Mouse (Mus musculus): ENCODE data around the gene Itgav. TPM values are rescaled to one million over a fixed set of nuclear protein-coding genes. Genes with fewer than 3 reads are reported as not detected.

The Itgav gene
- polyA plus RNA-seq, 1 experiment from 2014 or later = 83.2 TPM

- H3K4me1 ChIP-seq = no peaks in the 10 kb centered on the region
- no peak for ATAC-seq (ENCODE audit: insufficient number of reproducible peaks, insufficient read depth, low FRiP score, low TSS enrichment)
- H3K27ac ChIP-seq = no peak overlapping the region
- H3K9ac ChIP-seq = no peak overlapping the region
- no peak overlapping the region for H3K4me3 ChIP-seq
- no peaks in the 10 kb centered on the region for H3K9me3 ChIP-seq
- 64% methylated on average over 10 of the region's 10 CpGs for WGBS
- no peak overlapping the region for H3K4me2 ChIP-seq (replicated peaks)
- H3K27me3 ChIP-seq = no peaks in the 10 kb centered on the region
- H3K36me3 ChIP-seq = no peaks in the 10 kb centered on the region
These were observed 111.3 kb downstream of the Itgav start for GRCm38 (mm10) chr2:83835313-83836070.

- Histone ChIP-seq H3K9me3 (no peaks in the 10 kb centered on the region), H3K27me3 (no peaks in the 10 kb centered on the region), H3K4me1 (no peaks in the 10 kb centered on the region), H3K36me3 (no peaks in the 10 kb centered on the region), H3K9ac (no peak overlapping the region), H3K4me3 (no peak overlapping the region), H3K4me2 (replicated peaks) (no peak overlapping the region), H3K27ac (no peak overlapping the region)
- 81% methylated on average over 3 of the region's 3 CpGs for WGBS
- ATAC-seq (ENCODE audit: insufficient number of reproducible peaks, insufficient read depth, low FRiP score, low TSS enrichment) = no peak
These were observed 124.3 kb downstream of the Itgav start for GRCm38 (mm10) chr2:83848495-83848894.

- no peak for ATAC-seq (ENCODE audit: insufficient number of reproducible peaks, insufficient read depth, low FRiP score, low TSS enrichment)
- H3K9me3 ChIP-seq = no peaks in the 10 kb centered on the region
- no peaks in the 10 kb centered on the region for H3K27me3 ChIP-seq
- H3K4me2 ChIP-seq (replicated peaks) = no peak overlapping the region
- 87% methylated on average over 10 of the region's 10 CpGs for WGBS
- H3K36me3 ChIP-seq = no peaks in the 10 kb centered on the region
- H3K27ac ChIP-seq = no peak overlapping the region
- no peak overlapping the region for H3K9ac ChIP-seq
- H3K4me3 ChIP-seq = no peak overlapping the region
- H3K4me1 ChIP-seq = peaks cover 3% of the 10 kb centered on the region; the same call in 1 of the 2 replicates
These were observed 129.2 kb downstream of the Itgav start for GRCm38 (mm10) chr2:83853423-83853822.

- H3K9me3 ChIP-seq = no peaks in the 10 kb centered on the region
- H3K27me3 ChIP-seq = no peaks in the 10 kb centered on the region
- no peak for ATAC-seq (ENCODE audit: insufficient number of reproducible peaks, insufficient read depth, low FRiP score, low TSS enrichment)
- no peak overlapping the region for H3K27ac ChIP-seq
- H3K4me2 ChIP-seq (replicated peaks) = no peak overlapping the region
- peaks cover 3% of the 10 kb centered on the region; the same call in 1 of the 2 replicates for H3K4me1 ChIP-seq
- no peak overlapping the region for H3K9ac ChIP-seq
- no peak overlapping the region for H3K4me3 ChIP-seq
- no peaks in the 10 kb centered on the region for H3K36me3 ChIP-seq
- 17% methylated on average over 4 of the region's 4 CpGs for WGBS
These were observed 132.0 kb downstream of the Itgav start for GRCm38 (mm10) chr2:83856236-83856635.

Other genes with a start within 250 kb of the Itgav start
- gene Zc3h15, start 80.0 kb upstream of the Itgav start, polyA plus RNA-seq (2016; fragmentation: Nextera tagmentation; extraction: Ambion mirVana) = 143 and 159 TPM in 2 replicates
- gene Fam171b, start 88.2 kb downstream of the Itgav start, polyA plus RNA-seq (2016; fragmentation: Nextera tagmentation; extraction: Ambion mirVana) = 22.7 and 24.8 TPM in 2 replicates
- 0.18 TPM in 1 of 2 replicates, not detected in the other for gene Zswim2, start 216.8 kb downstream of the Itgav start, polyA plus RNA-seq (2016; fragmentation: Nextera tagmentation; extraction: Ambion mirVana)
- not detected in 2 replicates for gene Gm13698, start 231.3 kb downstream of the Itgav start, polyA plus RNA-seq (2016; fragmentation: Nextera tagmentation; extraction: Ambion mirVana)
- gene Gm13693, start 237.1 kb downstream of the Itgav start, polyA plus RNA-seq (2016; fragmentation: Nextera tagmentation; extraction: Ambion mirVana) = not detected in 2 replicates
- not detected in 2 replicates for gene Gm13695, start 242.9 kb downstream of the Itgav start, polyA plus RNA-seq (2016; fragmentation: Nextera tagmentation; extraction: Ambion mirVana)
- gene Gm13696, start 248.7 kb downstream of the Itgav start, polyA plus RNA-seq (2016; fragmentation: Nextera tagmentation; extraction: Ambion mirVana) = not detected in 2 replicates